Mouse (Mus musculus) midbrain, embryonic 12.5 days (tissue): ENCODE results near the gene Ubr3. TPM values are rescaled to one million over a fixed set of nuclear protein-coding genes. Genes with fewer than 3 reads are reported as not detected.

Experiments used
- ATAC-seq: fragments of 200-750 bp; cut with Nextera tagmentation; 2 replicates; pipeline ENCODE4 v1.8.0; 2017; ENCODE audit warnings: low read depth, moderate TSS enrichment, moderate library complexity; ENCODE audit not compliant: low FRiP score
- H3K27ac ChIP-seq: fragments of 300-500 bp; sonication (generic); replicated peaks from 2 replicates; pipeline ENCODE4 v1.5.1; 2016; ENCODE audit warnings: mild to moderate bottlenecking
- H3K27me3 ChIP-seq: fragments of 300-500 bp; sonication (generic); 2 replicates; pipeline ENCODE4 v1.6.1; 2016; ENCODE audit warnings: mild to moderate bottlenecking
- H3K36me3 ChIP-seq: fragments of 300-500 bp; sonication (generic); 2 replicates; pipeline ENCODE4 v1.6.1; 2016
- H3K4me1 ChIP-seq: fragments of 300-500 bp; sonication (generic); 2 replicates; pipeline ENCODE4 v1.6.1; 2016
- H3K4me2 ChIP-seq: fragments of 300-500 bp; sonication (generic); replicated peaks from 2 replicates; pipeline ENCODE4 v1.6.1; 2016; ENCODE audit warnings: mild to moderate bottlenecking, moderate library complexity
- H3K4me3 ChIP-seq: fragments of 300-500 bp; sonication (generic); 2 replicates; pipeline ENCODE4 v1.5.1; 2016; ENCODE audit warnings: mild to moderate bottlenecking
- H3K9ac ChIP-seq: fragments of 300-500 bp; sonication (generic); replicated peaks from 2 replicates; pipeline ENCODE4 v1.6.1; 2016; ENCODE audit warnings: mild to moderate bottlenecking, moderate library complexity
- H3K9me3 ChIP-seq: fragments of 300-500 bp; sonication (generic); 2 replicates; pipeline ENCODE4 v1.6.1; 2016; ENCODE audit warnings: mild to moderate bottlenecking
- WGBS: fragments of 180-500 bp; shearing (Covaris S2); methylation state at CpG from one replicate; pipeline ENCODE4 v1.1.7; 2016; 5-methylcytosine and 5-hydroxymethylcytosine counted together
- polyA plus RNA-seq: library from polyadenylated mRNA; unstranded; fragments of >200 nt; fragmentation: Nextera tagmentation; extraction: Ambion mirVana; gene quantifications from 2 replicates; pipeline ENCODE4 v1.2.1, GENCODE M21; 2016

Gene Ubr3
- 24.3 and 24.8 TPM in 2 replicates for polyA plus RNA-seq

DNA sequence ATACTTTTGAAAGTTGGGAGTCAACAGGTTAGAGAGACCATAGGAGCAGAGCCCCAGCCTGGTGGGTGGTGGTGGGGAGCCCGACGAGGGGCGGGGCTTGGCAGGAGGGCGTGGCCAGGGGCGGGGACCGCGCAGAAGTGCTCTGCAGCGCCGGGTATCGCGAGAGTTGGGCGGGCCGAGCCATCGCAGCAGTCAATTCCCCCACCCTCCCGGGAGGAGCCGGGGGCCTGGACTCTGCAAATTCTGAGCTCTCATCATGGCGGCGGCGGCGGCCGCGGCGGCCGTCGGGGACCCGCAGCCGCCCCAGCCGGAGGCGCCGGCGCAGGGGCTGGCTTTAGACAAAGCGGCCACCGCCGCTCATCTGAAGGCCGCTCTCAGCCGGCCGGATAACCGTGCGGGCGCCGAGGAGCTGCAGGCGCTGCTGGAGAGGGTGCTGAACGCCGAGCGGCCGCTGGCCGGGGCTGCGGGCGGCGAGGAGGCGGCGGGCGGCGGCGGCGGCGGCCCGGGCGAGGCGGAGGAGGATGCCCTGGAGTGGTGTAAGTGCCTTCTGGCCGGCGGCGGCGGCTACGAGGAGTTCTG is at the start of gene Ubr3:
Gene Ubr3 (plus strand): TSS at position 208 of the 579 bp plus-strand sequence.
- peaks cover 13% of the 10 kb centered on the region for H3K4me1 ChIP-seq
- H3K4me3 ChIP-seq: peak within 1 kb of the TSS; percentile 99
- ATAC-seq: peak; percentile 98
- peak within 1 kb of the TSS; percentile 95 for H3K4me2 ChIP-seq
- 0% methylated on average over 42 of the region's 65 CpGs for WGBS
- no peaks in the 10 kb centered on the region for H3K27me3 ChIP-seq
- H3K9me3 ChIP-seq: no peaks in the 10 kb centered on the region
- H3K27ac ChIP-seq: peak within 1 kb of the TSS; percentile 95
- peaks cover 3% of the 10 kb centered on the region; the same call in 1 of the 2 replicates for H3K36me3 ChIP-seq
- peak within 1 kb of the TSS; percentile 99 for H3K9ac ChIP-seq

- H3K27me3 ChIP-seq: no peaks in the 10 kb centered on the region
- no peaks in the 10 kb centered on the region for H3K36me3 ChIP-seq
- H3K4me2 ChIP-seq: no peak overlapping the region
- H3K4me1 ChIP-seq: no peaks in the 10 kb centered on the region
- no peak for ATAC-seq
- no peak overlapping the region for H3K27ac ChIP-seq
- 77% methylated on average over 6 of the region's 6 CpGs for WGBS
- H3K4me3 ChIP-seq: no peak overlapping the region
- no peak overlapping the region for H3K9ac ChIP-seq
- H3K9me3 ChIP-seq: no peaks in the 10 kb centered on the region
These were observed 47.8 kb upstream of the Ubr3 start for GRCm38 (mm10) chr2:69849215-69849614.

DNA sequence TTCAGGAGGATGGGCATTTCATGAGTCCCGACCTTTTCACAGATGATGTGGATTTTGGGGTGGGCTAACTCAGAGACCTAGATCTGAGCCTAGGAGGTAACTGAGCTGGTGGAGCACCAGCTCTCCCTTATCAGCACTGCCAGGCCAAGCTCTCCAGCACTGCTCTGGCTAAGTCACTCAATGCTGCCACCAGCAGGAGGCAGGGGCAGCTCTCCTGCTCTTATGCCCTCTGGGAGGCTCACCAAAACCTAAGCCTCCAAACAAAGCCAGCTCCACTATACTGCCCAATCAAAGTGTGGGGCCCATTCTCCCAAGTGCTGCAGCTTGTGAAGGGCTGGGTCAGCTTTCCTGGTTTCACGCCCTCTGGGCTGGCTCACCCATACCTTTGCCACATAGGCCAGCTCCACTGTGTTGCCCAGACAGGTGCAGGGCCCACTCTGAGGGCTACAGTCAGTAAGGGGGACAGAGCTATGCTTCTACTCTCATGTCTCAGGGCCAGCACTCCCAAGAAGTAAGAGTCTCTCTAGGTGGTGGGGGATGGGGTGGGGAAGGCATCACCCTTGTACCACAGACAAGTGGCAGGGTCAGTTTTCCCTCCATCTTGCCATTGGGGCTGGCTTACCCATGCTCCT is 45.5 kb upstream of the Ubr3 start:
- no peak overlapping the region for H3K27ac ChIP-seq
- no peaks in the 10 kb centered on the region for H3K27me3 ChIP-seq
- H3K4me1 ChIP-seq: no peaks in the 10 kb centered on the region
- ATAC-seq: no peak
- no peak overlapping the region for H3K4me3 ChIP-seq
- no peak overlapping the region for H3K9ac ChIP-seq
- H3K36me3 ChIP-seq: no peaks in the 10 kb centered on the region
- H3K9me3 ChIP-seq: no peaks in the 10 kb centered on the region
- WGBS: 55% methylated on average over 2 of the region's 2 CpGs
- no peak overlapping the region for H3K4me2 ChIP-seq

GRCm38 (mm10) chr2:69856392-69856791 is 40.7 kb upstream of the Ubr3 start:
- no peaks in the 10 kb centered on the region for H3K9me3 ChIP-seq

DNA sequence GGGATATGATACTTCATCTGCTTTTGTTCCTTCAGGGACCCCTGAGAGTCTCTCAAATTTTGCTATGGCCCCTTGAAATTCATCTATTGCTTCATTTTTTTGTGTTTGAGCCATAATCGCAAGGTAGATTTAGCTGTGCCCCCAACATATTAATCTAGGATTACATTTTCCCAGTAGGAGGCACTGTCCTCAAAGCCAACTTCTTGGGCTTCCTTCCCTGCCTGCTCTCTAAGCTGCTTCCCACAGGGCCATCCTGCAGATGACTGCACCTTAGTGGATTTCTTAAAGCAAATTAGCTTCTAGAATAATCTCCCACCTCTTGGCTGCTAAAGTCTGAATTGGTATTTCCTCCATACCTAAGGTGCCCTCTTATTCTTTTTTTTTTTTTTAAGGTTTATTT is 39.2 kb upstream of the Ubr3 start:
- WGBS: 86% methylated on average over 1 of the region's 1 CpGs
- Histone ChIP-seq H3K9me3 (no peaks in the 10 kb centered on the region), H3K4me2 (no peak overlapping the region), H3K36me3 (no peaks in the 10 kb centered on the region), H3K27ac (no peak overlapping the region), H3K4me1 (peaks cover 12% of the 10 kb centered on the region), H3K9ac (no peak overlapping the region), H3K27me3 (no peaks in the 10 kb centered on the region), H3K4me3 (no peak overlapping the region)
- ATAC-seq: no peak

More at GRCm38 (mm10) chr2:69856392-69856791, 40.7 kb upstream of the Ubr3 start:
- ATAC-seq: no peak
- H3K9ac ChIP-seq: no peak overlapping the region
- 69% methylated on average over 8 of the region's 8 CpGs for WGBS
- H3K4me1 ChIP-seq: 0 out of 2 replicates have a peak, but pooled peaks cover 5% of the 10 kb centered on the region
- no peak overlapping the region for H3K4me2 ChIP-seq
- H3K36me3 ChIP-seq: no peaks in the 10 kb centered on the region
- no peaks in the 10 kb centered on the region for H3K27me3 ChIP-seq
- no peak overlapping the region for H3K4me3 ChIP-seq
- no peak overlapping the region for H3K27ac ChIP-seq

- peak overlapping the region; percentile 93 for H3K4me3 ChIP-seq
- peak overlapping the region; percentile 99 for H3K9ac ChIP-seq
- H3K4me1 ChIP-seq: peaks cover 24% of the 10 kb centered on the region
- WGBS: 13% methylated on average over 12 of the region's 13 CpGs
- peaks cover 14% of the 10 kb centered on the region; the same call in 1 of the 2 replicates for H3K36me3 ChIP-seq
- H3K27me3 ChIP-seq: no peaks in the 10 kb centered on the region
- H3K27ac ChIP-seq: peak overlapping the region; percentile 86
- H3K9me3 ChIP-seq: no peaks in the 10 kb centered on the region
- peak overlapping the region; percentile 74 for H3K4me2 ChIP-seq
- ATAC-seq: peak; percentile 75
These were observed 36.0 kb upstream of the Ubr3 start for GRCm38 (mm10) chr2:69860972-69861452.

DNA sequence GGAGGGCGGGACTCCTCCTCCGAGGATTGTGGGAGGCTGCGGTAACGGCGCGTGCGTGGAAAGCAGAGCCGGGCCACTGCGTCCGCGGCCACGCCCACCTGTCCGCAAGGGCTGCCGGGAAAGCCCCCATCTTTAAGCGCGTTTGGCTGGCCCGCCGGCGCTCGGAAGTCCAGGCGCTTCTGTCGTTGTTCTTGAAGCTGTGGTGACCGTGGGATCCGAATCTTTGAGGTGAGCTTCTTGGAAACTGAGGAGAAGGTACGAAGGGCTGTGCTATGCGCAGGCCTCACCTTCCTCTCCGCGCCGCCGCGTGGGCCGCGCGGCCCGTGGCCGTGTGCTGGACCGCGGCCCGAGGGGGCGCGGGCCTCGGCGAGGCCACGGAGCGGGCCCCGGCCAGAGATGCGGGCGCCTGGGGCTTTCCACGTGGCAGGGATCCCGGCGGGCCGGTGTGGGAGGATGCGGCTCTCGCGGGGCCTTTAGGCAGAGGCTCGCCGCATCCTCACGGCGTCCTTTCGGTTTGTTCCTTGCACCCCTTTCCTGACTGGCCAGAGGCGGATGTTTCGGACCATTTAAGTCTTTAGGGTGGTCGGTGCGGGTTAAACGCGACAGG is 35.5 kb upstream of the Ubr3 start, which contains the start of gene Ssb:
Gene Ssb (plus strand): TSS at position 78 of the 607 bp plus-strand sequence.
- Histone ChIP-seq H3K4me2 (peak within 1 kb of the TSS; percentile 74), H3K9me3 (no peaks in the 10 kb centered on the region), H3K27me3 (no peaks in the 10 kb centered on the region), H3K9ac (peak within 1 kb of the TSS; percentile 99), H3K36me3 (peaks cover 19% of the 10 kb centered on the region), H3K27ac (peak within 1 kb of the TSS; percentile 86), H3K4me3 (peak within 1 kb of the TSS; percentile 93), H3K4me1 (peaks cover 24% of the 10 kb centered on the region)
- peak; percentile 96 for ATAC-seq
- 0% methylated on average over 61 of the region's 66 CpGs for WGBS

- H3K4me2 ChIP-seq: peak overlapping the region; percentile 74
- 0 out of 2 replicates have a peak, but pooled peaks have one; percentile 13 for ATAC-seq
- H3K27ac ChIP-seq: peak overlapping the region; percentile 86
- H3K27me3 ChIP-seq: no peaks in the 10 kb centered on the region
- H3K36me3 ChIP-seq: peaks cover 24% of the 10 kb centered on the region
- no peaks in the 10 kb centered on the region for H3K9me3 ChIP-seq
- H3K9ac ChIP-seq: peak overlapping the region; percentile 99
- H3K4me1 ChIP-seq: peaks cover 24% of the 10 kb centered on the region
- H3K4me3 ChIP-seq: peak overlapping the region; percentile 93
- 3% methylated on average over 13 of the region's 13 CpGs for WGBS
These were observed 34.9 kb upstream of the Ubr3 start for GRCm38 (mm10) chr2:69862117-69862657.

DNA sequence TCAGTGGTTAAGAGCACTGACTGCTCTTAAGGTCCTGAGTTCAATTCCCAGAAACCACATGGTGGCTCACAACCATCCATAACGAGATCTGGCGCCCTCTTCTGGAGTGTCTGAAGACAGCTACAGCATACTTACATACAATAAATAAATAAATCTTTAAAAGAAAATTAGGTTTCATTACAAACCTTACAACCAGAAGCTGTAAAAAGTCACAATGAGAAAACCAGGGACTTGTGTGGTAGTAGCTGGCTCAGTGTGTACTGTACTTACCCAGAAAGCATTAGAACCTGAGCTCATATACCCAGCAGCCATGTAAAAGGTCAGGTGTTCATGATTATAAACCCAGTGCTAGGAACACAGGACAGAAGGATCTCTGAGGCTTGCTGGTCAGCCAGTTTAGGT is 13.1 kb upstream of the Ubr3 start:
- Histone ChIP-seq H3K9ac (no peak overlapping the region), H3K36me3 (no peaks in the 10 kb centered on the region), H3K4me2 (peak overlapping the region; percentile 70; the same call in 1 of the 2 replicates), H3K9me3 (no peaks in the 10 kb centered on the region), H3K4me3 (no peak overlapping the region), H3K27me3 (no peaks in the 10 kb centered on the region), H3K27ac (no peak overlapping the region), H3K4me1 (peaks cover 12% of the 10 kb centered on the region)
- ATAC-seq: no peak
- WGBS: 73% methylated on average over 2 of the region's 2 CpGs

DNA sequence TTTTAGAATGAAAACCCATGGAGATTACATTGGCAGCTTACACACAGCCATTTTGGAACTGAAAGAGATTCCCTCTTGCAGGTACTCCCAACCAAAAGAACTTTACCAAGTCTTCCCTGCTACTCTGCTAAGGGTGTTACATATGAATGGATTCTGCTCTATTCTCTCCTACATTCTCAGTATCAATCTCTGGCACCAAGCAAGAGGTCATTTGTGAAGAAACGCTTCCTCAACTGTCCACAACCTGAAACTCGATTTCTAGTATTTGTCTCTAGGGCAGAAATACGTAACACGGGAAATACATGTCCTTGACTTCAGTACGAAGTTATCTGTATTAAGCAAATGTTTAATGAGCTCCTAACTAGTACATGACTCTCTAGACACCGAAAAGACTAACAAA is 12.5 kb upstream of the Ubr3 start:
- Histone ChIP-seq H3K27ac (no peak overlapping the region), H3K27me3 (no peaks in the 10 kb centered on the region), H3K4me3 (peak overlapping the region; percentile 63), H3K4me2 (peak overlapping the region; percentile 70), H3K9me3 (no peaks in the 10 kb centered on the region), H3K9ac (peak overlapping the region; percentile 79; the same call in 1 of the 2 replicates), H3K4me1 (peaks cover 12% of the 10 kb centered on the region), H3K36me3 (no peaks in the 10 kb centered on the region)
- 65% methylated on average over 6 of the region's 6 CpGs for WGBS
- no peak for ATAC-seq

DNA sequence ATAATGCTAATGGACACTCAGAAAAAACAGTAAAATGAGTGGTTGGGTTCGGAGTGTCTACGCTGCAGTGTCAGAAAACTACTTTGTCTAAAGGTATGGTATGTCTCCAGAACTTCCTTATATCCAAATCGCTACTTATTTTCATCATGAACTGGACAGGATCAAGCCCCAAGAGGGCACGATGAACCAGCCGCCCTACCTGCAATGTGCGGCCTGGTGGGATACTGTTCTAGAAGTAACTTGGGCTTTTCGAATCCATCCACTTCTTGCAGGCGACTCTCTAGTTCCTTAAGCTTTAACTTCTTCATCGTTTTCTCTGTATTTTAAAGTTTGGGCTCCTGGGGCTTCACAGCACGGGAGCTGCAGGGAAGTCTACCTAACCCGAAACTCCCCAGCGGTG is 12.0 kb upstream of the Ubr3 start:
- Histone ChIP-seq H3K4me1 (peaks cover 12% of the 10 kb centered on the region), H3K27ac (no peak overlapping the region), H3K4me3 (peak overlapping the region; percentile 63), H3K27me3 (no peaks in the 10 kb centered on the region), H3K9ac (peak overlapping the region; percentile 79), H3K9me3 (no peaks in the 10 kb centered on the region), H3K36me3 (no peaks in the 10 kb centered on the region), H3K4me2 (peak overlapping the region; percentile 70)
- ATAC-seq: no peak
- 8% methylated on average over 12 of the region's 12 CpGs for WGBS
